Mouse (Mus musculus): ENCODE data around the gene Pkd1l2.

The Pkd1l2 gene

GRCm38 (mm10) chr8:117031476-117031875 lies 50.8 kb downstream of the Pkd1l2 start:
- no peak for DNase-seq

- DNase-seq: no peak
Observed at GRCm38 (mm10) chr8:117028686-117029085, 53.6 kb downstream of the Pkd1l2 start.

- no peak for DNase-seq
Observed at GRCm38 (mm10) chr8:117027601-117028000, 54.6 kb downstream of the Pkd1l2 start.

GRCm38 (mm10) chr8:117022297-117022993 lies 59.8 kb downstream of the Pkd1l2 start:
- DNase-seq: peak; percentile 62

GRCm38 (mm10) chr8:117019323-117020275 lies 62.6 kb downstream of the Pkd1l2 start:
- no peak for DNase-seq

- no peak for DNase-seq
Observed at GRCm38 (mm10) chr8:117017896-117018295, 64.4 kb downstream of the Pkd1l2 start.

- no peak for DNase-seq
Observed at GRCm38 (mm10) chr8:117017006-117017405, 65.2 kb downstream of the Pkd1l2 start.

- no peak for DNase-seq
Observed at GRCm38 (mm10) chr8:117015670-117016069, 66.6 kb downstream of the Pkd1l2 start.

GRCm38 (mm10) chr8:117011366-117011765 lies 70.9 kb downstream of the Pkd1l2 start:
- no peak for DNase-seq

- no peak for DNase-seq
Observed at GRCm38 (mm10) chr8:116994016-116994716, 88.1 kb downstream of the Pkd1l2 start.

- peak; percentile 100 for DNase-seq
Observed at GRCm38 (mm10) chr8:116993095-116993867, 89.0 kb downstream of the Pkd1l2 start, which contains the start of gene Gcsh. Gene Gcsh, minus strand, starts transcription at chr8:116993537.

- DNase-seq: no peak
Observed at GRCm38 (mm10) chr8:116992176-116992971, 89.9 kb downstream of the Pkd1l2 start.

- DNase-seq: no peak
Observed at GRCm38 (mm10) chr8:116991241-116991640, 91.0 kb downstream of the Pkd1l2 start.

- no peak for DNase-seq
Observed at GRCm38 (mm10) chr8:116989842-116990241, 92.4 kb downstream of the Pkd1l2 start.

- DNase-seq: peak; percentile 82
Observed at GRCm38 (mm10) chr8:116980117-116980516, 102.1 kb downstream of the Pkd1l2 start.

- DNase-seq: peak; percentile 99
Observed at GRCm38 (mm10) chr8:116978631-116979256, 103.5 kb downstream of the Pkd1l2 start, which contains the start of gene 1700030J22Rik. Gene 1700030J22Rik, minus strand, starts transcription at chr8:116978959.

GRCm38 (mm10) chr8:116978052-116978451 lies 104.2 kb downstream of the Pkd1l2 start:
- no peak for DNase-seq

GRCm38 (mm10) chr8:116975606-116976005 lies 106.6 kb downstream of the Pkd1l2 start:
- peak; percentile 25 for DNase-seq

GRCm38 (mm10) chr8:116975066-116975465 lies 107.2 kb downstream of the Pkd1l2 start:
- no peak for DNase-seq

GRCm38 (mm10) chr8:116969531-116969930 lies 112.7 kb downstream of the Pkd1l2 start:
- DNase-seq: no peak

GRCm38 (mm10) chr8:116954415-116954814 lies 127.8 kb downstream of the Pkd1l2 start:
- no peak for DNase-seq

All from lung, postnatal 10 days (tissue).